Mouse (Mus musculus): ENCODE measurements around the gene Slit1. TPM values are rescaled to one million over a fixed set of nuclear protein-coding genes. Genes with fewer than 3 reads are reported as not detected.
A peak's percentile ranks its signal among the peaks of the same experiment; 100 is the strongest.

Gene Slit1
- polyA plus RNA-seq, 1 experiment: not detected

GRCm38 (mm10) chr19:41634999-41635398 is 108.5 kb downstream of the Slit1 start:
- WGBS: 64% methylated on average over 6 of the region's 6 CpGs
- H3K4me1 ChIP-seq (ENCODE audit: control insufficient read depth, insufficient read depth, low read length): no peaks in the 10 kb centered on the region
- no peak overlapping the region for H3K27ac ChIP-seq (ENCODE audit: insufficient read depth, low read depth, low read length)
- H3K4me3 ChIP-seq (ENCODE audit: insufficient read depth, low read depth, low read length): no peak overlapping the region
- TF ChIP-seq POLR2A (IDR thresholded peaks at IDR 0.05; ENCODE audit: insufficient read depth, low read depth, low read length) (no peak), CTCF (IDR thresholded peaks at IDR 0.05; ENCODE audit: insufficient read depth, low read depth, low read length) (no peak)

GRCm38 (mm10) chr19:41634099-41634498 is 109.4 kb downstream of the Slit1 start:
- WGBS: 95% methylated on average over 10 of the region's 10 CpGs
- TF ChIP-seq CTCF (IDR thresholded peaks at IDR 0.05; ENCODE audit: insufficient read depth, low read depth, low read length) (no peak), POLR2A (IDR thresholded peaks at IDR 0.05; ENCODE audit: insufficient read depth, low read depth, low read length) (no peak)
- H3K4me1 ChIP-seq (ENCODE audit: control insufficient read depth, insufficient read depth, low read length): no peaks in the 10 kb centered on the region; the same call in 1 of the 2 replicates
- no peak overlapping the region for H3K27ac ChIP-seq (ENCODE audit: insufficient read depth, low read depth, low read length)
- no peak overlapping the region for H3K4me3 ChIP-seq (ENCODE audit: insufficient read depth, low read depth, low read length)

- TF ChIP-seq POLR2A (IDR thresholded peaks at IDR 0.05; ENCODE audit: insufficient read depth, low read depth, low read length) (no peak), CTCF (IDR thresholded peaks at IDR 0.05; ENCODE audit: insufficient read depth, low read depth, low read length) (peak; percentile 57)
- no peak overlapping the region for H3K4me3 ChIP-seq (ENCODE audit: insufficient read depth, low read depth, low read length)
- no peaks in the 10 kb centered on the region; the same call in 1 of the 2 replicates for H3K4me1 ChIP-seq (ENCODE audit: control insufficient read depth, insufficient read depth, low read length)
- no peak overlapping the region for H3K27ac ChIP-seq (ENCODE audit: insufficient read depth, low read depth, low read length)
- WGBS: 36% methylated on average over 5 of the region's 5 CpGs
Observed at GRCm38 (mm10) chr19:41629532-41629931, 113.9 kb downstream of the Slit1 start.

- Histone ChIP-seq H3K4me1 (ENCODE audit: control insufficient read depth, insufficient read depth, low read length) (no peaks in the 10 kb centered on the region; the same call in 1 of the 2 replicates), H3K27ac (ENCODE audit: insufficient read depth, low read depth, low read length) (no peak overlapping the region), H3K4me3 (ENCODE audit: insufficient read depth, low read depth, low read length) (no peak overlapping the region)
- 55% methylated on average over 11 of the region's 11 CpGs for WGBS
- TF ChIP-seq POLR2A (IDR thresholded peaks at IDR 0.05; ENCODE audit: insufficient read depth, low read depth, low read length): no peak
- no peak for TF ChIP-seq CTCF (IDR thresholded peaks at IDR 0.05; ENCODE audit: insufficient read depth, low read depth, low read length)
Observed at GRCm38 (mm10) chr19:41628970-41629369, 114.5 kb downstream of the Slit1 start.

GRCm38 (mm10) chr19:41620366-41621092 is 122.9 kb downstream of the Slit1 start:
- H3K4me1 ChIP-seq (ENCODE audit: control insufficient read depth, insufficient read depth, low read length): peaks cover 17% of the 10 kb centered on the region
- H3K4me3 ChIP-seq (ENCODE audit: insufficient read depth, low read depth, low read length): no peak overlapping the region
- WGBS: 74% methylated on average over 14 of the region's 14 CpGs
- TF ChIP-seq POLR2A (IDR thresholded peaks at IDR 0.05; ENCODE audit: insufficient read depth, low read depth, low read length): no peak
- TF ChIP-seq CTCF (IDR thresholded peaks at IDR 0.05; ENCODE audit: insufficient read depth, low read depth, low read length): no peak
- H3K27ac ChIP-seq (ENCODE audit: insufficient read depth, low read depth, low read length): no peak overlapping the region

GRCm38 (mm10) chr19:41618771-41619385 is 124.6 kb downstream of the Slit1 start:
- Histone ChIP-seq H3K27ac (ENCODE audit: insufficient read depth, low read depth, low read length) (no peak overlapping the region), H3K4me1 (ENCODE audit: control insufficient read depth, insufficient read depth, low read length) (peaks cover 26% of the 10 kb centered on the region), H3K4me3 (ENCODE audit: insufficient read depth, low read depth, low read length) (no peak overlapping the region)
- WGBS: 70% methylated on average over 19 of the region's 19 CpGs
- TF ChIP-seq POLR2A (IDR thresholded peaks at IDR 0.05; ENCODE audit: insufficient read depth, low read depth, low read length) (no peak), CTCF (IDR thresholded peaks at IDR 0.05; ENCODE audit: insufficient read depth, low read depth, low read length) (no peak)

- Histone ChIP-seq H3K4me1 (ENCODE audit: control insufficient read depth, insufficient read depth, low read length) (peaks cover 32% of the 10 kb centered on the region), H3K4me3 (ENCODE audit: insufficient read depth, low read depth, low read length) (no peak overlapping the region), H3K27ac (ENCODE audit: insufficient read depth, low read depth, low read length) (no peak overlapping the region)
- TF ChIP-seq POLR2A (IDR thresholded peaks at IDR 0.05; ENCODE audit: insufficient read depth, low read depth, low read length) (no peak), CTCF (IDR thresholded peaks at IDR 0.05; ENCODE audit: insufficient read depth, low read depth, low read length) (no peak)
- WGBS: 56% methylated on average over 6 of the region's 6 CpGs
Observed at GRCm38 (mm10) chr19:41618153-41618657, 125.3 kb downstream of the Slit1 start.

GRCm38 (mm10) chr19:41617102-41617501 is 126.4 kb downstream of the Slit1 start:
- TF ChIP-seq POLR2A (IDR thresholded peaks at IDR 0.05; ENCODE audit: insufficient read depth, low read depth, low read length) (no peak), CTCF (IDR thresholded peaks at IDR 0.05; ENCODE audit: insufficient read depth, low read depth, low read length) (no peak)
- Histone ChIP-seq H3K4me3 (ENCODE audit: insufficient read depth, low read depth, low read length) (no peak overlapping the region), H3K27ac (ENCODE audit: insufficient read depth, low read depth, low read length) (no peak overlapping the region), H3K4me1 (ENCODE audit: control insufficient read depth, insufficient read depth, low read length) (peaks cover 36% of the 10 kb centered on the region)
- WGBS: 66% methylated on average over 13 of the region's 13 CpGs

GRCm38 (mm10) chr19:41616274-41616673 is 127.2 kb downstream of the Slit1 start:
- H3K4me1 ChIP-seq (ENCODE audit: control insufficient read depth, insufficient read depth, low read length): peaks cover 40% of the 10 kb centered on the region
- TF ChIP-seq POLR2A (IDR thresholded peaks at IDR 0.05; ENCODE audit: insufficient read depth, low read depth, low read length): no peak
- no peak for TF ChIP-seq CTCF (IDR thresholded peaks at IDR 0.05; ENCODE audit: insufficient read depth, low read depth, low read length)
- no peak overlapping the region for H3K4me3 ChIP-seq (ENCODE audit: insufficient read depth, low read depth, low read length)
- no peak overlapping the region for H3K27ac ChIP-seq (ENCODE audit: insufficient read depth, low read depth, low read length)
- 95% methylated on average over 6 of the region's 6 CpGs for WGBS
